Mouse (Mus musculus): Measurements from ENCODE around the gene Appl2.

The Appl2 gene

DNA sequence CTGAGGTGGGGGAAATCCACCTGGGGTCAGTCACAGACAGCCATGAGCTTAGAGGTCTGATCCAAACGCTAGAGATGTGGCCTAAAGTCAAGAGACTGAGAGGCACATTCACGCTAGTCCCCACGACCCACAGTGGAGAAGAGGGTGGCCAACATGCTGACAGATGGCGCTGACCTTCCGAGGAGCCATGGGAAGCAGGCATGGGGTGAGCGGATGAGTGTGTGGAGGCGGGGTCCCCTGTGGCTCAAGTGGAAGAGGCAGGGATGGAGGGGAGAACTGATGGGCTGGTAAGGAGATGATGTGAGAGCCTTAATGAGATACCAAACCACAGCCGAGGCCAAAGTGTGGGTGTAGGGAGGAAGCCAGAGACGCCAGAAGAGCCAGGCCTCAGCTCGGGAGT lies 16.8 kb downstream of the Appl2 start:
- DNase-seq (ENCODE audit: low read depth, low spot score): no peak

DNA sequence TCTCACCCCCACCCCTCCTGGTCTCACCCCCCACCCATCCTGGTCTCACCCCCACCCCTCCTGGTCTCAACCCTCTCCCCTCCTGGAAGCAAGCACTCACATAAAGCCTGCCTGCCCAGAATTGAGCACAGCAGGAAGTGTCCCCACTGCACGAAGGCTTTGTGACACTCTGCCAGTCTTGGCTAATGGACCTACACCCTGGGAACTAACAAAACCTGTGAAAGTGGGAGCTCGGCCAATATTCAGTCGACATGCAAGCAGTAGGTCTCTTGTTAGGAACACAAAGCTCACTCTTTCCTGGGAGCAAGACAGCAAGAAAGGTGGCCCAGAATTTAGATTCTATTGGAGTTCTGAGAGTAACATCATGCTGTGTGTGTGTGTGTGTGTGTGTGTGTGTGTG lies 17.6 kb downstream of the Appl2 start:
- DNase-seq (ENCODE audit: low read depth, low spot score): no peak

DNA sequence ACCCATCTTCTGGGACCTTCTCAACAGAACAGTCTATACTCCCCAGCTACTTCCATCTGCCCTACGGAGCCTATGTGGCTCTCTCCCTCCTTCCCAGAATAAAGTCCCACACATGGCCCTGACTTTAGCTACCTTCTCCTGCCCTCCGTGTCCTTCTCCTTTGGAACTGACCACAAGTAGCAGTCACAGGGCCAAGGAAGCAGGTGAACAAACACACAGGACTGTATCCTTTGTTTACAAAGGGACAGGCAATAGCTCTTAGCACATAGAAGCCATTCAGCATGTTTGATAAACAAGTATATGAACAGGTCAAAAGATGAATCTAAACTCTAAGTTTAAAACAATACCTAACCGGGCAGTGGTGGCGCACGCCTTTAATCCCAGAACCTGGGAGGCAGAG lies 18.7 kb downstream of the Appl2 start:
- no peak for DNase-seq (ENCODE audit: low read depth, low spot score)

DNA sequence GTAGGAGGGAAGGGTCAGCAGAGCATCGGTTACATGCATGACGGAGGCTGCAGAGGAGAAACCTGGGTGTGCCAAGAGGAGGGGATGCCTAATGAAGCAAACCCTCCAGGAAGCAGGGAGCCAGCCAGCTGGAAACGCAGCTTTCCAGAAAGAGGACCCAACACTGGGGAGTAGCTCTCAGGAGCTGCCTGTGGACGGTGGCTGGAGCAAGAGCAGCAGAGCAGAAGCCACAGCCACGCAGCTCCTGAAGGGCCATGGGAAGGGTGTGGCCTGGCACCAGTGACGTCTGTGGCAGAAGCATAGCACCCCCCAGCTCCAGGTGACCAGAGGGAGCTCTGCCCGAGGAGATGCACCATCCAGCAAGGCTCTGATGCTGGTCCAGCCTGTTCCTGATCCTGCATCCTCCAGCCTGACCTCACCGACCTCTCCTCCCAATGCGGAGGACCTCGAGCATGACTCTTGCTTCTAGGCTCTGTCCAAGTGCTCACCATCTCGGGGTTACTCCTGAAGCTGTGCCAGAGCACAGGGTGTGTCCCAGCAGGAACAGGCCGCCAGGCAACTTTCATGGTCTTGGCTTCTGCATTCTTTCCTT lies 19.3 kb downstream of the Appl2 start:
- no peak for DNase-seq (ENCODE audit: low read depth, low spot score)

DNA sequence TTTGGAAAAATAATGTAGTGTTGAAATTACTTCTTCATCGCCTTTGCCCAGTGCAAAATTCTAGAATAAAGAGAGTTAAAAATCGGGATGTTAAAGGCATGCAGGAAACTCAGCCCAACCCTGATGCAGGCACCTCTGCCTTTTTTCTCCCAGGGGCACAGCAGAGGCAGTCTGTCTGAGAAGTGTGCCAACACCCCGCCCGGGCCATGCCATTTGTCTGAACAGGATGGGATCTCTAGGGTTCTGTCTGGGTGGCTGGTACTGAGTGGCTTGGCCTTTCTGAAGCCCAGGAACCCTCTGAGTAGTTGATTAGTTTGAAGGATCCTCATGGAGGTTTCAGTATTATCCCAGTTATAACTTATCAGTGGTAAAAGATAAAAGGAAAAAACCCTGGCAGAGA lies 20.3 kb downstream of the Appl2 start:
- no peak for DNase-seq (ENCODE audit: low read depth, low spot score)

DNA sequence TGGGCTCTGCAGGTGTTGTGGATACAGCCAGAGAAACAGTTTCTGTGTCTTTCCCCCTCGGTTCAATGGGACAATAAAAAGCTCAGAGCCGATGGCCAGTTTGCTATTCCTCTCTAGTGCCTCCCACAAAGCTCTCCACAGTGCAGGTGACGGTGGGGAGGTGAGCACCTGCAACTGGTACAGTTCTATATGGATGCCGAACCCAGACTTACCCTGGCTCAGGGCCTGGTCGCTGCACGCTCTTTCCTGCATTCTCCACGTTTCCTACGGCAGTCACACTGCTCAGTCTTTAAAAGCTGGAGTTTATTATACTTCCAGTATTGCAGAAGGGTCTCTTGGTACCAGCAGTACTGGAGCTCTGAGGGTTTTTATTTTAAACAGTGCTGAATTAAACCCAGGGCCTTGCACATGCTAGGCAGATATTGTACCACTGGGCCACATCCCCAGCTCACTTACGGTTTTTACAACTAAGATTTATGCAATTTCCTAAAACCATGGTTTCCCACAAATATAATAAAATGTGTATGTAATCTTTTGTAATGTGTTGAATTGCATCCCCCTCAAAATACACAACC lies 21.3 kb downstream of the Appl2 start:
- no peak for DNase-seq (ENCODE audit: low read depth, low spot score)

DNA sequence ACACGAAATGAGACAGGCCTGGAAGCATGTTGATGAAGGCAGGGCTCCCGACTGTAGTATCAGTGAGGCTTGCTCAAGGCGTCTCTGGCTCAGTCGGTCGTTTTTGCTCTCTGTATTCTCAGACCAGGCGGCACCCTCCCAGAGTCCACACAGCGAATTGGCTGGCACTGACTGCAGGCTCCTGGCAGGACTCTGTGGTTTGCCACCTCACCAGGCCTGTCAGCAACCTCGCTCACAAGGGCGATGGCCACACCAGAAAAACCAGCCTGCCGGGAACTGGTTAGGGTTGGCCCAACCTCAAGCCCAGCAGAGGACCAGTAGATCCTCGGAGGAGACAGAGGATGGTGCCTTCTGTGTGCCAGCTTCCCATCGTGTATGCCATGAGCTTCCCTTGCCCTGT lies 23.7 kb downstream of the Appl2 start:
- DNase-seq (ENCODE audit: low read depth, low spot score): no peak

DNA sequence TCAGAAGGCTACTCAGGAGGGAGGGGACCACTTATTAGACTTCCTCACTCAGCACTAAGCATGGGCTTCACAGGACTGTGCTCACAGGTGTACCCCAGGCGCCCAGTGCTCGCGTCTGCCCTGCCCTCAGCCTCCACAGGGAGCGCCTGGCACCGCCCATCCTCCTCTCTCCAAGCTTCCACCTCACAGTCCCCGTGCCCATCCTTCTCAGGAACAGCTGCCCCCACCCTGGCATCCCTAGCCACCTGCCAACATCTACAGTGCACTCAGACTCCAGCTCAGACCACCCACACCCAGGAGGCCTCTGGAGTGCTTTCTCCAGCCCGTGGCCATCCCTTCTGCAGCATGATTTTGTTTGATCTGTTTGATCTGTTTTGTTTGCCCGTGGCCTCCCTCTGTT lies 24.5 kb downstream of the Appl2 start:
- no peak for DNase-seq (ENCODE audit: low read depth, low spot score)

DNA sequence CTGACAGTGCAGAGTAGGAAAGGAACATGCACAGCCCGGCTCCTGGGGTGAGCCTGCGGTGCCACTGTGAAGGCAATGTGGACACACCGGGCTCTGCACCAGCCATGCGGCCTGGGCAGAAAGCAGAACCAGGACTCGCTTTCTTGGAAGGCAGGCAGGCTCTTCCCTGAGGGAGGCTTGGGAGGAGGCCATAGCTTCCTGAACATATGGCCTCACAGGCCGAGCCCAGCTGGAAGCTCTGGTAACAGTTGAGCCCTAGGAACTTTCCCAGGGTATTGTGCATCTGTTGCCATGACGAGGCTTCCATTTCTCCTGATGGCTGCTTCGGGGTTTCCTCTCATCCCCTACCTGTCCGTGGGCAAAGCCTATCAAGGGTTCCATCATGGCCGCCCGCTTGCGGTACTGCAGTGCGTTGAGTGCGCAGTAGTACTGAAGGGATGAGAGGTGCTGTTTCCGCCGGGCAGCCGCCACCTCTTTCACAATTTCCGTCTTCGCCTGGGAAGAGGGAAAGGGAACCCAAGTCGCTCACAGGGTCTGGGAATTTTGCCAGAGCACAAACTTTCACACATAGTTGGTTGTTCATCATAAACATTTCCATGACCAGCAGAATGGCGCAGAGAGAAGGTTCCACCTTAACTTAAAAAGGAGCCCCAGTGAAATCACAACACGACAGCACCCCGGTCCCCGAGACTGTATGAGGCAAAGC lies 28.0 kb downstream of the Appl2 start:
- no peak for DNase-seq (ENCODE audit: low read depth, low spot score)

DNA sequence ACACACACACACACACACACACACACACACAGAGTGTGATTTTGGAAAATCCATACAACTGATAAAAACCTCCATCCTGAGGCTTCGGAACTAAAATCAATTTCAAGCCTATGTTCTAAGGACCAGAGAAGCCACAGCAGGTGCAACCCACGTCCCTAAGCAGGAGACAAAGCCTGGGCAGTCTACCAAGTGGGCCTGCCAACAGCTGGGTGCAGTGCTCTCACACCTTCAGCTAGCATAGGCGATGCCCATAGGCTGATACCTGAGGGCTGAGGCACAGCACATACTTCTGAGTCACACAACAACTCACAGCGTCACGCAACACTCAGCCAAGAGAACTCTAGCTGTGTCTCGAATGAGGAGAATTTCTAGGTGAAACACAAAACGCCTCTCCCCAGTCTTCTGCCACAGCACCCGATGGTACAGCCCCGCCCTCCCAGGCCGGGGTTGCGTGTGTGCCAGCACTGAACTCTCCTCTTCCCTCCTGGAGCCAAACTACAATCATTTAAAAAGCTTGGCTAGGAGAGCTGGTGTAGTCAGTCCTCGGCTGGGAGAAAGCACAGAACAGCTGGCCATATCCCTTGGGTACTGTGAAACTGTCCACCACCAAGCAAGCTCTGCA lies 29.6 kb downstream of the Appl2 start:
- no peak for DNase-seq (ENCODE audit: low read depth, low spot score)

DNA sequence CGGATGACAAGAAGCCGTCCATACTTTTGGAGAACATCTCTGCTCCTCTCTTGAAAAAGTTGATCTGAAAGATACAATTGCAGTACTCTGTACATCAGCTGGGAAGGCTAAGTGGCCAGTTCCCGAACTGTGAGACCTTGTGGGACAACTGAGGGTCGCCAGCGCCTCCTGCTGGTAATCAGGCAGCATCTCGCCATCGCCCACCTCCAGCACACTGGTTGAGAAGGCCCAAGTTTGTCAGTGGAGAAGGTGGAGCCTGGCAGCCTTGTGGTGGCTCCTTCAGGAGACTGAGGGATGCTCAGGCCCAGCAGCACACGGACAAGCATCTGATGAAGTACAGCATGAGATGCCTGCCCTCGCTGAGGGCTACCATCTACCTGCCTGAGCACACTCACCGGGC lies 31.2 kb downstream of the Appl2 start:
- DNase-seq (ENCODE audit: low read depth, low spot score): peak; percentile 26

DNA sequence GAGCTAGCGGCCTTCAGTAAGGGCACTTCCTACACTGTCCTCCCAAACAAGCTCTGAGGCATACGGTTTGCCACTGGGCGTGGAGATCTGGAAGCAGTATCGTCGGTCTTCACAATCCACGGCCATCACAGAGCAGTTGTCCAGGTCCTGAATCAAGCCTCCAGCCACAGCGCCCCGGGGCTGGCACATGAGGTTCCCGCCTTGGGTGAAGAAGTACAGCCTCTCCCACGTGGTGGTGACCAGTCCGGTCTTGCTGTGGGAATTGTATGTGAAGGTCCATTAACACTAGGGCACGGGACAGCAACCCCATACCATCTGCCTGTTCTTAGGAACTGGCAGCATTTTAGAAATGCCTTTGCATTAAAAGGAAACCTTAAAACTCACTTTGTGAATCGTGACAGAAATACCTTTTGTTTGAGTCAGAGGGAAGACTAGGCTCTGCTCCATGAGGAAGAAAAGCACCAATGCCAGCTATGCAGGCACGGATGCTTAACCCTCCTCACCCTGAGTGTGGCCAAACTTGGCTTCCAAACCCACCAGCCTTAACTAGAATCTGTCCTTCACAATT lies 35.8 kb downstream of the Appl2 start:
- DNase-seq (ENCODE audit: low read depth, low spot score): no peak

DNA sequence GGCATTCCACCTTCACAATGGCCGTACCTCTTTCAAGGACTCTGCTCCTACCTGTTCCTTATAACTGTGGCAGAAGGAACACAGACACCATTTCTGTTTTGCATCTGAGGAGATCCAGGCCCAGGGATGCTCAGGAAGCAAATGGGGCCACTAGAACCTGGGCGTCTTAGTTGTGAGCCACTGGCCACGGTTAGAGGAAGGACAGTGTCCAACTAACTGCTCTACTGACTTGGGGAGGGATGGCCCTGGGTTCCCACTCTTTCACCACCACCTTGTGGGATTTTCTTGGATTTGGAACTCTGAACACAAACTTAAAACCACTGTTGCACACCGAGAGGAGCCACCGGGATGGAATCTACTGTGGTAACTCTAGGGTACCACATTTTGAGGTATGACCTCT lies 36.7 kb downstream of the Appl2 start:
- DNase-seq (ENCODE audit: low read depth, low spot score): no peak

DNA sequence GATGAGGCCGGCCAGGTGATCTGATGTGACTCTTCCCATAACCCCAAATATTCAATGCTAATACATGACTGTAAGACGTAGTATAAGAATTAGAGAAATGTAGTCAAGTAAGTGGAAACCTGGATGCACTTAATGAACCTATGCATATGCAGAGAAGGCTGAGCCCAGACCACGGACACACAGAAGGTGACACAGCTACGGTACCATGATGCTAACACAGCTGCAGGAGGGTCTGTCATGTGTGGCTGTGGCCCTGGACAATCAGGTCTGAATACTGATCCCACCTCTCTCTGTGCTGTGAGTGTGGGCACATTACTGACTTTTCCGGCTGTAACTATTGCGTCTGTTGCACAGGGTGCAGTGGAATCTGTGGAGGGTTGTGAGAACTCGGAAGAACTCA lies 38.0 kb downstream of the Appl2 start:
- no peak for DNase-seq (ENCODE audit: low read depth, low spot score)

DNA sequence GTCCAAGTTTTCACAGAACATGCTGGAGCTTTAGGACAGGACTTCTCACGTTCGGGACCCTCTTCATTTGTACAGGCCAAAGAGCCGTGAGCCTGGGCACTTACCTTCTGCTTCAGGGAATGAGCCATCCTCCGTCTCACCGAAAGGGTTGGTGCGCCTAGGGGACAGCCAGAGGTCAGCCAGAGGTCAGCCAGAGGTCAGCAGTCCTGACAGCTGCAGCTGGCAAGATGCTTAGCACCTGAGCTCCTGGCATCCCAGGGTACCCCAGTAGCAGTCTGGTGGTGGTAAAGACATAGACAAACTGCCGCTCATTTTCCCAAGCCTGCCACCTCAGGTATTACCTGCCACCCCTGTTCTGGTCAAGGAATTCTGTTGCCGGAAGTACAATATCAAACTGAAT lies 39.9 kb downstream of the Appl2 start:
- DNase-seq (ENCODE audit: low read depth, low spot score): no peak

DNA sequence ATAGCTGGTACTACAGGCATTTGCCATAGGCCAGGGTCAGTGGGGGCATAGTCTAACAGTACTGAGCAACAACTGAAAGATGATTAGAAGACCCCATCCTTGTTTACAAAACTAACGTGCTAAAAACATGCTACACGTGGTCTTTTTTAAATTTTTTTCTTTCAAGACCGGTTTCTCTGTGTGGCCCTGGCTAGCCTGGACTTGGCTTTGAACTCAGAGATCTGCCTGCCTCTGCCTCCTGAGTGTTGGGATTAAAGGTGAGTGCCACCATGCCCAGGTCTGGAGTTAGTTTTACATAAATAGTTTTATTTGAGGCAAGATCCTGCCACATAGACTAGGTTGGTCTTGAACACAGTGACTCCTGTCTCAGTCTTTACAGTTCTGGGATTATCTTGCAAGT lies 41.4 kb downstream of the Appl2 start:
- DNase-seq (ENCODE audit: low read depth, low spot score): no peak

DNA sequence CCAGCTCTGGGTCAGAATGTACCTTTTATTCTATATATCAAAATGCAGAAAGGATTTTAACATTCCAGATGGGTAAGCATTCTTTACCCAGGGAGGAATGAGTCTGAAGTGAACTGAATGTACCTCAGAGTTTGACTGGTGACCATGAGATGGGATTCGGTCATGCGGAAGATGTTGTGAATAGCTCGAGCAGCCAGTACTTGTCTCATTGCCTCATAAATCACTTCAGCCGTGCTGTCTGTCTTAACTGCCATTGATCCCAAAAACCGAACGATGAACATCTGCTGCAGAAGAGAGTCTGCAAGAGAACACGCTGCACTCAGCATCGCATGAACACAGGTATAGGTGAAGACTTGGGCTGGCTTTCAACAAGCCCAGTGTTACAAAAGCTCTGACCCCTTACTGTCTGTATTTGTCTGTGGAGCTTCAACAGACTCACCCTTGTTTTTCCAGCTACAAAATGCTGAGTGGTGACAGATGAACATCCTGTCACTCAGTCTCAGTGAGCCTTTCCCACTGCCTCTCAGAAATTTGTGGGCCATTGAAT lies 42.8 kb downstream of the Appl2 start:
- peak; percentile 7 for DNase-seq (ENCODE audit: low read depth, low spot score)

DNA sequence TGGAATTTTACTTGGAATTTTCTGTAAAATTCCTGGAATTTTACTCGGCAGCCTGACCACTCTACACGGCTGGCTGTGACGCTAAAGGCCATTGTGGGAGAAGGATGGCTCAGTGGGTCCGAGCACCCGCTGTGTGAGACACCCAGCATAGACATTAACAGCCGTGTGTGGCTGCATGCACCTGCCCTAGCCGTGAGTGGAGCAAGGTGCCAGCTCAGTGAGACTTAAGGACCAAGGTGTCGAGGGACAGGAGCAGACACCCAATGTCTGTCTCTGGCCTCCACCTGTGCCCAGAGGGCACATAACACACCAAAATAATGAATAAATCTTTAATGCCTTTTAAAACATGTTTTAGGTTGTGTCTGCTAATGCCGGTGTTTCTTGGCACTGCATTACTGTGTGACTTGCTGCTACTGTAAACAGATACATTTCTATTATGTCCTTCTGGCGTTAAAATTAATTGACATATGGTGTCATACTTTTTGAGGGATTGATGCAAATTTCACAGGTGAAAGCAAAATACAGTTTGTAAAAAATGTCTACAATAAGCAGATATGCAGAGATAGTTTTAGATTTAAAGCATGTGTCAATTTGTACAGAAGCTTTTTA lies 44.5 kb downstream of the Appl2 start:
- DNase-seq (ENCODE audit: low read depth, low spot score): no peak

DNA sequence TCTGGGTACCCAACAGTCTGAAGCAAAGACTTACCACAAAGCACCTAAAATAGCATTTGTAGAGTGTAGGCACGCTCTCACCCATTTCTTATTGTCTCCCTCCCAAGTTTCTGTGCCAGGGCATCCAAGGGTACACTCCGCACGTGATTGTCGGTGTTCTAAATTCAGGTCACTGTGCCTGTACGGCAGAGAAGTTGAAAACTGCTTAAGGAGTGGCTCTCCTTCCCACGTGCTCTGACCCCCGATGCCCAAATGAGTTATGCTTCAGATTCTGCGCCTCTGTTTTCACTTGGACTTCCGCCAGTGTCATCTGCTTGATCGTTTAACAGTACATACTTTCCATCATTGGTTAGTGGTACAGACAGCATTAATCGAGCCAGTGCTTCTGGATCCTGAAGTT lies 47.9 kb downstream of the Appl2 start:
- no peak for DNase-seq (ENCODE audit: low read depth, low spot score)

DNA sequence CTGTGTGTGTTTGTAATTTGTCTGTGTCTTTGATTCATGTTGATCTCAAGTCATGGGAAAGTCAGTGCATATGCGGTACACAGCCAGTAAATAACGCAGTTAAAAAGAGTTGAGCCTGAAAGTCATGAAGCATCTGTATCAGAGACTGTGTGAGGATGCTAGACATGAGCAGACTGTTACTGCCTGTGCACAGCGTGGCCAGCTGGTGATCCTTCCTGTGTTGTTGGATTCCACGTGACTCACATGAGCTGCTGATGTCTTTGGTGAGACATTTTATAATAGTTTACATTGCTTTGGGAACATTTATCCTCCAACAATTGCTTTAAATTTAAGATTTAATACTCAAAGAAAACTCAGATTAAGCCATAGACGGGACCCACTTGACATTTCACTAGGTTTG lies 54.0 kb downstream of the Appl2 start:
- no peak for DNase-seq (ENCODE audit: low read depth, low spot score)

DNA sequence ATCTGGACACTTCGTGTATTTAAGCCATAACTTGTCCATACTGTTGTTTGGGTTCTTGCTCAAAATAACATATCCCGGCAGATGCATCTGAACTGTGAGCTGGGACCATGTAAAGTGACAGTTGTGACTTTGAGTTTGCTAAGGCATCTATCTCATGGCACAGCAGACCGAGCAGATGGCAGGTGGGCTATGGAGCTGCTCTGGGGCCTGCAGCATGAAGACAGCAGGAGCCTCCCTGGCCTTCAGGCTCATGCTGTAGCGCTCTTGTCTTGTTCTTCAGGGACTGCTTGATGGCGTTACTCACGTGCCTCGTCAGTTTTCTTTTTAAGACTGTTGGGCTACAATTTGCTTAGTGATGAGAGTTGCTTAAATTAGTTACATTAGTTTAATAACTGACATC lies 55.9 kb downstream of the Appl2 start:
- no peak for DNase-seq (ENCODE audit: low read depth, low spot score)

DNA sequence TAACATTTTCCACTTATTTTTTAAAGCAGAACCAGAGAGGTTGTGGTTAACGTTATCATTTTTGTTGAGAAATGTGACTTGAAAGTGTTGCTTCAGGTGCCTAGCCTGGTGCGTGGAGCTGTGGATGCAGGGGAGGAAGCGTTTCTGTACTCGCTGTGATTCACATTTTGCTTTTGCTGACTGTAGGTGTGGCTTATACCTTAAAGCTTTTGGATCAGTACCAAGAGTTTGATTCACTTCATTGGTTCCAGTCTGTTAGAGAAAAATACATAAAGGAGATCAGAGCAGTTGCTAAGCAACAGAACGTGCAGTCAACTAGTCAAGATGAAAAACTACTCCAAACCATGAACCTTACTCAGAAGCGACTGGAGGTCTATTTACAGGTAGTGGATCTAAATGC lies 57.7 kb downstream of the Appl2 start:
- DNase-seq (ENCODE audit: low read depth, low spot score): no peak
